Mouse (Mus musculus): Measurements from ENCODE around the gene Pak7. TPM values are rescaled to one million over a fixed set of nuclear protein-coding genes. Genes with fewer than 3 reads are reported as not detected.

The Pak7 gene
- total RNA-seq, 2 experiments from 2014 or later, result 0.09 to 0.27 TPM

DNA sequence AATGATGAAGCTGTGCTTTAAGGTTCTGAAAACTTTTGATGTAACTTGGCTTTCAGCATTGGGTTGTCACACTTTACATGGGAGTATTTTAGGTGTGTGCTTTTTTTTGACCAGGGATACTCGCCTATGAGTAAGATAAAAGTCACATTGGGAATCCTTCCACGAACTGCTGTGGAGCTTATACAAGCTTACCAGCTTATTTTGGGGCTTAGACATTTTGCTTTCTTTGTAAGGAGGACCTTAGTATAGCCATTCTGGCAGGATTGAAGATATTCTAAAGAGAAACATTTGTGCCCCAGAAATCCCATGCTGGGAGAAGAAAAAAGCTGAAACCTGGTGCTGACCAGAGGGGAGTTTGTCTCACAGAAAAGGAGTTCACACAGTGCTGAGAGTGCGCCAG, 212.7 kb downstream of the Pak7 start:
- DNase-seq, result no peak

DNA sequence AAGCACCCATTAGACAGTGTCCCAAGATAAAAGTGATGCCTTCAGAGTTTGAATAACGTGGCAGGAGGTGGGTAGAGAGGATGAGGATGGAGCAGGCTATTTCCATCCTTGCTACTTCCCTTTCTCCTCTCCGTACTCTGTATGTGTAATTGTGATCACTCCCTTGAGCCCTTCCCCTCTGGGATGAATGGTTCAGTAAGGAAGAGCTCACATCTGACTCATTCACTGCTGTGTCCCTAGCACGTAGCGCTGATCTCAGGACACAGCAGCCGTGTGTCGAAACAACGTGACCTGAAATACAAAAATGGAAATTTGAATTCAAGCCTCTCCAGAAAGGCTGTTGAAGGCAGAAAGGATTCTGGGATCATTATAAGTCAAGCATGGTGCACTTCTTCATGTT, 237.0 kb downstream of the Pak7 start:
- DNase-seq, result no peak

DNA sequence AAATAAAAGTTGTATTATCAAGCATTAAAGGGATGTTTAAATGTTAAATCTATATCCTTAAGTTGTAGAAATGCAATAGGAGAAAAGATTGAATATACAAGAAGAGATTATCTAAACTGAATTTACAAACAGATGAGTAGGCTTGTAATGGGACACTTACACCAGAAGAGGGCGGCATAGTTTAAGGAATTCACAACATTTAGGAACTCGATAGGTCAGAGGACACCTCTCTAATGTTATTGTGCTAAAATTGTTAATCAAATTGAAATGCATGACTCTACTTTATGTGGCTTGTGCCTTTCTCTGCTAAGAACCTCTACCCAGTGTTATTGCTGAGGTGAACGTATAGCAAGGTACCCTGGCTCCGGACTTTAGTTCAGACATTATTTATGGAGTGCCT, 238.2 kb downstream of the Pak7 start:
- DNase-seq, result no peak

DNA sequence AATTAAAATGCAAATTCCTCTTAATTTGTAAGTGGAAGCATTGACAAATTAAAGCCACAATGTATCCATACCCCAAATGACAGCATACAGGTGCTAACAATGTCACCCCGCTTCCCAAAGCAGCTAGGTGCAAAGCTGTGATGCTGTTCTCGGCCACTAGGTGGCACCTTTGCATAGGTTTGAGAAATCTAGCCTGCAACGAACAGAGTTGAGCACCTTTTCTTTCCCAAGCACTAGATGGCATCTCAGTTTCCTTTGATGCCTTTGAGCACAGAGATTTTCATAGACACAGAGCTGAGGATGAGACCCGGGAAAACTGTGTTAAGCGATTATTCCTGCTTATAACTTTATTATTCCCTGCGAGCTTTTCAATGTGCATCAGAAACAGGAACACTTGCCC, 238.8 kb downstream of the Pak7 start:
- peak; percentile 78 for DNase-seq

DNA sequence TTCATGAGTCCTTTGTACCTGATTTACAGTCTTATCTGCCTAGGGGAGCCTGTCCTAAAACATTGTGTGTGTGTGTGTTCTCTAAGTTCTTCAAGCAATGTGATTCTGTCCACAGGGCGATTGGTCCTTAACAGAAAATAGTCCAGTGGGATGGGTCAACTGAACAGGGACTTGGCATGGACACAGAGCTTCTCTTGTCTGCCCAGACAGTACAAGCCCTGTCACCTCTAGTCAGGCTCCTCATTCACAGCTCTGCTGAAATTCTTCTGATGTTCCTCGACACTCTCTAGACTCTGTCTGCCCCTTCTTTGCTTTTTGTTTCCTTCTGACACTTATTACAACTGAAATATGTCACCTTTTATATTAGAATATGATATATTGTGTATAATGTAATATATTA, 247.0 kb downstream of the Pak7 start:
- DNase-seq, result no peak

DNA sequence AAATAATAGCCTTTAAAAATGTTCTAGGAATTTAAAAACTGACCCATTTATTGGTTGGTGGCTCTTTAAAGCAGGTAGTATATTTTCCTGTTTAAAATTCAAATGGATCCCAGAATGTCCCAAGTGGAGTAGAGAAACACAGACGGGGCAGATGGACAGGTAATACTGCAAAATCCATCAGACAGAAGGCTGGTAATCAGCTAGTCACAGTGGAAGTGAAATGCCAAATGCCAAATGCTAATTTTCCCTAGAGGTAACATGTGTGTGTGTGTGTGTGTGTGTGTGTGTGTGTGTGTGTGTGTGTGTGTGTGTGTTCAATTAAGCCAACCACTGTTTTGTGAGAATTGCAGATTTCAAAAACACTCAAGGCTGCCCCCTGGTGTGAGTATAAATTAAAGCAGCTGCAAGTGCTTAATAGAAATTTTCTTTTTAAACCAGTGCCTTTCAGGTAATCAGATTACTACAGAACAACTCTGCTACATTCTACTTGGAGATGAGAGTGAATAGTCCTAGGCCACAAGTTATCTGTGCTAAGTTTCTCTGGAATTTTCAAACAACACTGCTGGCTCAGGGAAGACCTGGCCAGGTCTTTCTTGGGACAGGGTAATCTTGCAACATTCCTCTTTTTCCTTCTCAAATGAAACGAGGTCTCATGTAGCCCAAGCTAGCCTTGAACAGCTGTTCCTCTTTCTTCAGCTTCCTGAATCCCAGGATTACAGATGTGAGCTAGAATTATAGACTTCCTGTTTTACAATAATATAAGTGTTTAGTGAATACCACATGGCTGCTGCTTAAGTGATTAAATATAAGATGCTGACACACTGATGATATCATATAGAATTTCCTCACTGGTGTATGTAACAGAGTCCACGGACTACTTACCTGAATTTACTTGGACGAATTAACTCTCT, 248.4 kb downstream of the Pak7 start:
- peak; percentile 23 for DNase-seq

DNA sequence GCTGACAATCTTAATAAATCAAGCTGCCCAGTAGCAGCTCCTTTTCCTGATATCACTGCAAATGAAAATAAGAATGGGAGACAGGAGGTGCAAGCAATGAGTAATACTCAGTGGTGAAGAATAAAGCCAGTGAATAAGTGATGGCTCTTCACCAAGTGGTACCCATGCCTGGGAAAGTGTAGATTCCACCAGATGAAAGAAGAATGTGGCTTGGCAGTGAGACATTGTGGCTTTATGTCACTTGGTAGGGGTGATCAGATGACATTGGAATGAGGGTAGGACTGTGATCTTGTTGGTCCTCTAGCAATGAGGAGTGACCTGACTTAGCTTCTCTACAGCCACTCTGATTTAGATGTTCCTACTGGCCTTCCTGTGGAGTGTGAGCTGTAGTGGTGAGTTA, 249.3 kb downstream of the Pak7 start:
- no peak for DNase-seq

DNA sequence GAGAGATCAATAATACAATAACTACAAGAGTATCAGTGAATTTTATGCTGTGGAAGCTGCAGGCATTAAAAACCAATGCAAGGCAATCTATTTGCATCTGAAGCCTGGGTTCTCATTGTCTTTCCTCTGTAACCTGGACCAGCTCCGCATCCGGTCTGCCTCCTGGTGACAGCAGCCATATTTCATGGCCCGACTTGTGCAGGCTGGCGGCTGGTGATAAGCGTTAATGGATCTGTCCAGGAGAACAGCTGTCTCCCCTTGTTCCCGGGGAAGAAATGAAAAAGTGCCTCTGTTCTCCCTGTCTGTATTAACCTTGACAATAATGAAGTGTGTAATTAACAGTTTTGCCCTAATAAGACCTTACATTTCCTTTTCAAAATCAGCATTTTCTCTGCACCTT, 265.9 kb downstream of the Pak7 start:
- no peak for DNase-seq

DNA sequence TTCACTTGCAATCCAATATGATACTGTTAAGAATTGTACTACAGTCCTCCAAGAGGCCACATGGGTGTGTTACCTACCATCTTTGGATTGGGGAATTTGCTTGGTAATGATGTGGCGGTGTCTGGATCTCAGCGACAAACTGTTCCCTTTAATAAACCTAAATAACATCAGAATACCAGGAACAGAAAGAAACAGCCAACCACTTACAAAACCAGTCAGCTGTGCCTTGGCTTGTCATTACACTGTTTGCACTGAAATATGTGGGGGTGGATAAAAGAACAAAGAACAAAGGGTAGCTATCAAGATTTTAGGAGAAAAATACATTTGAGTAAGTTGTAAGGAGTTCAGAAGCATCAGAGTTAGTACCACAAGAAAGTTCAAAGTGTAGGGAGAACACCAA, 269.8 kb downstream of the Pak7 start:
- DNase-seq, result no peak

DNA sequence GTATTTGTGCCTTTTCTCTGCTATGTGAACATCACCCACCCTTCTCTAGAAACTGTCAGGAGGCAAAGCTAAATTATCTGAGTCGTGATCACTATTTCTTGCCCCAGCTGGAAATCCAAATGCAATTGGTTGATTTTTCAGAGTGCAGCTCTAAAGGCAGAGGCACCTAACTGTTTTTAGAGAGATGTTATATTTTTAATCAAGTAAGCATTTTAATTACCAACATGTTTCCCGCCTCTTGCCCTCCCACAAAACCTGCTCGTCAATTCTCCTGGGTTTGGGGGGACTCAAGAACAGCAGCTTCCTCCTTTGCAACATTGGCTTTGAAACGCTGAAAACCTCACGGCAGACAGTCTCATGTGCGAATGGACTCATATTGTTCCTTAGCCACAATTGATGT, 274.4 kb downstream of the Pak7 start:
- DNase-seq, result no peak

DNA sequence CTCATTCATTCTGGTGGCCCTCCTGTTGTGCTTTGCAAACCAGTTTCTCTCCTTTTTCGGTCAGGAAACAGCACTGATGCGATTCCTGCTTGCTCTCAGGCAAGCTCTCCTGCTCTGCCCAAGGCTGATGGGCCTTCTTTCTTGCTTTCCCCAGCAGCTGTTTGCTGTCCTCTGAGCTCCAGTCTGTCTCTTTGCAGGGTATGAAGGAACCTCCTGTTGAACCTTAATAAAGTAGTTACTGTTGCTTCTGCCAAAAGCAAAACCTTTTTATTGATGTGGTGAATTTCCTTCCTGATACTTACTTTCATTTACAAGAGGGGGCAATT, 278.8 kb downstream of the Pak7 start:
- DNase-seq, result no peak

DNA sequence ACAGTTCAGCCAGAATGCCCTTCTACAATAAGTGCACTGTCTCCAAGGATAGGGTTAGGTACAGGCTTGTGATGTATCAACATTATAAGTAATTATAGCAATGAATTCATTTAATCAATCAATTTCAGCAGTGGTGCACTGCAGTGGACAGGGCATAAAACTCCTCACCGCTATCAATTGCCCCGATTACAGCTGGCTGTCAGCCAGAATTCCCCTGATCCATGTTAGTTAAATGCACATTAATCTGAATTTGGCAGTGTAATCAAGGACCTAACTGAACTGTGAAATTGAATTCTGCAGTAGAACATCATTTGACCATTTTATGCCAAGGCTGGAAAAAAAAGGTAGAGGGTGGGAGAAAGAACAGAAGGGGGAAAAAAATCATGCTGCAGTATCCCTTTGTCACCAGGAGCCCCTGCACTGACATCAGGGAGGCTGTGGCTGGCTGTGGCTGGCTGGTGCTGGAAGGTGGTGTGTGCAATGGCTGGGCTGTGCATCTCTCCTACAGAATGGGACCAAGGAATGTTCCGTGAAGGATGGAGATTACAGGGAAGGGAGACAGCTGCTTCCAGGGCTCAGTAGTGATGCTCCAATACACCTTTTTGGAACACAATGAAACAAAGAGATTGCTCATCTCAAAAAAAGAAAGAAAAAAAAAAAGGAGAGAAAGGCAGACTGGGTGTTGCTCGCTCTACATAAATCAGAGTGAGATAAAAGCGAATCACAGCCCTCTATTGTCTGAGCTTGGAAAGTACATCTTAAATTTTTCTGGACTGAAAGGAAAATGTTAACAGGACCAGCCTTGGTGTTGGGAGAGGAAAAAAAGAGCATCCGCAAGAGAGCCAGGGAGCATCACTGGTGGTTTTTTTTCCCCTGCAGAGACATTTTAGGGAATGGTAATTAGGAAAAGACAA, 279.4 kb downstream of the Pak7 start:
- no peak for DNase-seq

DNA sequence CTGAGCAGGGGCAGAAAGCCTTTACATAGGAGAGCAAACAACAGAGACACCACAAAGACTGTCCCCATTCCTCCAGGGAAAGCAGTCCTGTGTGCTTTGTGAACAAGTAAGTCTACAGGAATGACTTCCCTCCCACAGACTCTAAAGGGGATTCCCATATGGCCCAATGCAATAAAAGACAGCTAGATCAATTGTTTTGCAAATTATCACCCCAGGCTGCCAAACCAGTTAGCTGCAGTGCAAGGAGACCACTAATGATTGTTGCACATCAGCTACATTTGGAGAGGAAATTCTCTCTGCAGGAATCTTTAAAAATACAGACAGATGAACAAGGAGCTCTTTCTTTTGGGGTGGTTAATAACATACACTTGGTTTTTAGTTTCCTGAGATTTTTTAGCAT, 280.2 kb downstream of the Pak7 start:
- DNase-seq, result no peak

DNA sequence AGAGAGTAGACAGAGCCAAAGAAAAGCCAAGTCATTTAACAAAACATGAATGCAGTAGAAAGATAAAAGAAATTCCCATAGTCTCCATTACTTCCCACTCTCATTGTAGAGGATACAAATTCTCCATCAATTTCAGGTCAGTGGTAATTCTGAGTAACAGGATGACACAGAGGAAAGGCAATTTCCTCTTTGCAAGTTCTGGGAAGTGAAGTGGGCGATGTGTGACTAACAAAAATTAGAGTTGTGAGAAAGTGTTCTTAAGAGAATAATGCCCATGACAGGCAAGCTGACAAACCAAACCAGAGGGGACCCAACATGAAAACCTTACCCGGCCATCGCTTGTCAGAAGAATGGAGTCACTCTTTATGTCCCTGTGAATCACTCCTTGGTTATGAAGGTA, 290.6 kb downstream of the Pak7 start:
- no peak for DNase-seq

DNA sequence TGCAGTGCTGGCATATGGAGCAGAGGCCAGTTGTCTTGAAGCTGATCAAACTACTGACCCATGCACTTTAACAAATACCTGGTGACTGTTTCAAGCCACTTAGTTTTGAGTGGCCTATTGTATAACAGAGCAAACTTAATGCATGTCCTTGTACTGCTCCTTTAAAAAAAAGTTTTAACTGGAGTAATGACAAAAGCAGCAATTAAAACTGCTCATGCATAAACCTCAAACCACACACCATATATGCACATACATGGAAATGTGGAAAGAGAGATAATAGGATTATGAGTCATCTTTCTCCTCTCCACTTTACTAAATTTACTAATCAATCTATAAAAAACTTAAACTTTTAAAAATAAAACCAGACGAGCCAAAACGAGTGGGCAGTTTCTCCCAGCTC, 291.8 kb downstream of the Pak7 start:
- no peak for DNase-seq

DNA sequence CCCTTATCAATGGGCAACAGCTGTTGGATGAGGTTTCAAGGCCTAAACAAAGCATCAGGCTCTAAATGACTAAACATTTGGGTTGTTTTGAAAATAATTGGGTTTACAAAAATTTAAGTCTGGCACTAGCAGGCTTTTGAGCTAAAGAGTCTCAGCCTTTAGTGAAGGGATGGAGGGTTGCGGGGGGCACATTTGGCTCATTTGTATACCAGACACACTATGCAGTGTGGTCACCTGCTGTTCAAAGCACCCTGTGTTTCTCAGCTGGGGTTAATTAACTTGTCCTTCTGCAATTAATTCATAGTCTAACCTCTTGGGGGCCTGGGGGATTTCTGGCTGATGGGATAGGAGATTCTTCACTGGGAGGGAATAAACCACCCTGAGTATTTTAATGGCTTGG, 323.4 kb downstream of the Pak7 start:
- DNase-seq, result no peak

DNA sequence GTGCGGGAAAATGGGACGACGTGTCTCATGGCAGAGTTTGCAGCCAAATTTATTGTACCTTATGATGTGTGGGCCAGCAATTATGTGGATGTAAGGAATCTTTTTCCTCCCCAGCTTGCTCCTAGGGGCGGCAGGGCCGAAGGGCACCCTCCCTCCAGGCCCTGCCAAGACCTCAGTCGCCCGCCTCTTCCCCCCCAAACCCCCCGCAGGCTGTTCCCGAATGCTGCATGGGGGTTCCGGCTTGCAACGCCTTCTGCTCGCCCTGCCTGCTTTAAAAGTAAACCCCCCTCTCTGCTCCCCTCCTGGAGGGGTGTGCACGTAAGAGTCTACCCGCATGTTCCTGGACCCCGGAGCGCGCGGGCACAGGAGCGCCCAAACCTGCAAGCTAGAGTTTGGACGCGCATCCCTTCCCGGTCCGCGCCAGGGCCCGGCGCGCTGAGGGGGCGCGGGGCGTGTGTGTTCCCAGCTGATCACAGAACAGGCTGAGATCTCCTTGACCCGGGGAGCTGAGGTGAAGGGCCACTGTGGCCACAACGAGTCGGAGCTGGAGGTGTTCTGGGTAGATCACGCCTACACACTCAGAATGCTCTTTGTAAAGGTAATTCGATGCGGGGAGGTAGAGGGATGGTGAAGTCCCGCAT, 328.6 kb downstream of the Pak7 start:
- DNase-seq, result no peak

DNA sequence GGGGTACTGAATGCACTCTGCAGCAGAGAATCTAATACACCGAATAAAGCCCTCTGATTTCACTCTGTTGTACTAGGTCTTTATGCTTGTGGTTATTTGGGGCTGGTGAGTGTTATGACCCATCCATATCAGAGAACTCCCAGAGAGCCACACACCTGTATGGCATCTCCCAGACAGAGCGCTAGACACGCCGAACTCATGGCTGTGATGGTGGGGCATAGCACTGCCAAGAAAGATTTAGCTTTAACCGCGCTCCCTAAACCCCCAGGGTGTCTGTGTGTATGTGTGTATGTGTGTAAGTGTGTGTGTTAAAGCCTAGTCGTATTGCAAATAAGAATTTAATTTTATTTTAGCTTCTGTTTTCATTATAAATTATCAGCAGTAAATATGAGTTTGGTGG, 329.4 kb downstream of the Pak7 start:
- no peak for DNase-seq

DNA sequence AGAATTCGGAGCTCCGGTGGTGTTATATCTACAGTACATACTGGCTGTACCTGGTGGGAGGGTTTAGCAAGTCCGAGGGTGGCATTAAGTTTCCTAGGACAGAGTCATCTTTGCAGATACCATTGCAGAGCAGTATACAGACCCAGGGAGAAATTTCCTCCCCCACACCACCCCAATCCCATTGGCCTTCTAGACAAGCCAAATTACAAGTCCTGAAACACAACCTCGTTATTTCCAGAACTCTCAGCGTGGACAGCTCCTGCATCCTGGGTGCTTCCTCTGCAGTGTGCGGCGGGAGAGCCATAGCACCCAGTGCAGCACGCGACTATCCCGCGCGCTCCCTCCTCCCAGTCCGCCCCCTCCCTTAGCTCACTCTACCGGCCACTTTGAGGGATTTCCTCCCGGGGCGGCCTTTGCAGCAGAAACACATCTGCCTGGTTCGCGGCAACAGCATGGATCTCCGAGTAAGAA, 329.9 kb downstream of the Pak7 start:
- DNase-seq, result no peak

DNA sequence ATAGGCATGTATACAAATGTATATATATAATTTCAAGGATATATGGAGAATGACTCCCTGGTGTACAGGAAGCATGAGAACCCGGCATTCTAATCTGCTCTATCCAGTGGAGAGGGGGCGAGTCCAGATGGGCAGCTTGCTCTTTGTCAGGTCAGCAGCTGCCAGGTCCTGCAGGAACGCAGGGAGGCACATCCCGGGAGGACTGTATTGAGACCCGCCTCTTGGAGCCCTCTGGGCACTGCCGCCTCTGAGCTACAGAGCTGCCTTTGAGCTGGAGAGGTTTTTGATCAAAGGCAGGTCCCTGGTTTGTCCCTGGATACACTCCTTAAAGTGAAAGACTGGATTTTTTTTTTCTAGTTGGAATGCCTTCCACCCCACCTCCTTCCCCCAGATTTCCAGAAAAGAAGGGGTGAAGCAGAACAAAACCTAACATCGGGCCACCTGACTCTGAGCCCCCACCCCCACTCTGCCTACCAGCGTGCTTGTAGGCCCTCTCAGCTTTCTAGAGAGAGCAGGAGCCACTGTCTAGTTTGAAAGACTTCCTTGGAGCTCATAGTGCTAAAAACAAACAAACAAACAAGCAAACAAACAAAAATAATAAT, 336.0 kb downstream of the Pak7 start, which contains the start of gene Lamp5:
Gene Lamp5 (plus strand): TSS at position 552 of the 602 bp plus-strand sequence.
- no peak for DNase-seq

DNA sequence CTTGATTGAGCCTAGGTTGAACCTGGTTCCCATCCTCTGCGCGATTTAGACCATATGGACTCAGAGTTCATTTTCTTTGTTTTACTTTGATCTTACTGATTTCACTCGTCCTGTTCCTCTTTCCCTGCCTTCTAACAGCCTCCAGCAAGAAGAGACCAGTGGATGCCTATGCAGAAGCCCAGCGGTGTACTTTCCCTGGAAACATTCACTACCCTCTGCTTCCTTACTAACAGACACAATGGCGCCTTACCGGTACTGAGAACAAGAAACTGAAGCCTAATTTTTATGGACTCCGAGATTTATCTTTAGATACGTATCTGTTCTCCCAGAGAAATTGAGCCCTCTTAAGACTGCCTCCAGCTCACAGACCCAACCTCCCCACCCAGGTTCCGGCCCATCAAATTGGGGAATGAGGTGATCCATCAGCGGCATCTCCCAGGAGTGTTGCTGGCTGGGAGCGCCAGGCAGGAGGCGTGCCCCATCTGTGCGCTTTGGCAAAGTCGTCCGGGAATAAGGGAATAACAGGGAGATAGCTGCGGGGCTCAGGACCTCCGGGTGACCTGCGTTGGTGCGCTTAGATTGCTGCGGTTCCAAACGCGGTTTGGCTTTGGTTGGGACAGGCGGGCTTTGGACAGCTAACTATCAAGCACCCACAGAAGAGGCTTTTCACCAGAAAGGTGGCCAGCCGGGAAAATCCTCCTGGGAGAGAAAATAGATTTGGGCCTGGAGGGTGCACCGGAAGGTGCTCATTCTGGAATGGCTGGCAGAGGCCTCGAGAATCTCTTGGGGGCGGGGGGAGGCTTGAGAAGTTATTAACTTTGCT, 336.8 kb downstream of the Pak7 start:
- no peak for DNase-seq
